Mouse (Mus musculus) induced T-regulatory cell, adult 2 months (primary cell): ENCODE measurements around the gene Paox.
"Not testable (repeated sequence)": the region's sequence is repeated elsewhere in the genome, so short reads cannot be mapped to it uniquely, and the experiment has no call there.

ENCODE experiments used
- DNase-seq: peaks from one replicate; pipeline ENCODE4 v3.0.0-alpha.2; 2012; ENCODE audit warnings: low read depth

Paox gene

DNA sequence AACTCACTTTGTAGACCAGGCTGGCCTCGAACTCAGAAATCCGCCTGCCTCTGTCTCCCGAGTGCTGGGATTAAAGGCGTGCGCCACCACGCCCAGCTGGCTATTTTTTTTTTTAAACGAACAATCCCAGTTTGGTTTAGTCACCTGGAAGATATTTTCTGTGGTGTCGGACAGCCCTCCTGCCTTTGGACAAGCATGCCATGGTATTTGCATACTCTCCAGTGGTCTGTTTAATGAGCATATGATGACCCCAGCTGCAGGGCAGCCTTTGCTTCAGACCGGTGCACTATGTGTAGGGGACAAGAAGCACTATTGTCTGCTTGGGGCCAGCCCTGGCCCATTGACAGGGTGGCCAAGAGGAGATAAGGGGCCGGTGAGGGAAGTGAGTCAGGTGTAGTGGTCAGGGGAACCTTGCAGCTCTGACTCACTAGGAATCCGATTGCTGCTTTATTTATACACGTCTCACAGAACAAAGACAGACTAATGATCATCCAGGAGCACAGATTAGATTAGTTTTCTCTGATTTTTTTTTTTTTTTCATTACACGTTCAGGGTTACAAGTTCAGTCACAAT lies 5.8 kb downstream of the Paox start:
- DNase-seq: no peak

- no peak for DNase-seq
These were observed 7.2 kb downstream of the Paox start for GRCm38 (mm10) chr7:140122765-140123164.

DNA sequence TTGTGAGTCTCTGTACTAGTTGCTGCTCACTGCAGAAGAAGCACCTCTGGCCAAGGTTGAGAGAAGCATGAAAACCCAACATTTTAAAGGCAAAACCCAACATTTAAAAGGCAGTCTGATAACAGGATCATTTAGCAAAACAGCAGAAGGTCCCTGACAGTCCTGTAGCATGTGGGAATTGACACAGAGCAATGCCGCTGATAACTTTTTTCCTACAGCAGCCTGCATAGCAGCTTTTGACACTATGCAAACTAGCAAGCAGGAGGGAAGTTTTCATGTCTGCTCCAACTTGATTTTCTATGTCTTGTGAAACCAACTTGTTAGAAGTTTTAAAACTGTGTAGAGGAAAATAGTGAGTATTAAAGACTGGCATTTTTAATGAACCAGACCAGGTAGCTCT lies 8.8 kb downstream of the Paox start:
- DNase-seq: no peak

GRCm38 (mm10) chr7:140125278-140126021 lies 9.9 kb downstream of the Paox start:
- peak; percentile 93 for DNase-seq

- DNase-seq: no peak
These were observed 10.4 kb downstream of the Paox start for GRCm38 (mm10) chr7:140126022-140126350.

- no peak for DNase-seq
These were observed 11.3 kb downstream of the Paox start for GRCm38 (mm10) chr7:140126934-140127333.

DNA sequence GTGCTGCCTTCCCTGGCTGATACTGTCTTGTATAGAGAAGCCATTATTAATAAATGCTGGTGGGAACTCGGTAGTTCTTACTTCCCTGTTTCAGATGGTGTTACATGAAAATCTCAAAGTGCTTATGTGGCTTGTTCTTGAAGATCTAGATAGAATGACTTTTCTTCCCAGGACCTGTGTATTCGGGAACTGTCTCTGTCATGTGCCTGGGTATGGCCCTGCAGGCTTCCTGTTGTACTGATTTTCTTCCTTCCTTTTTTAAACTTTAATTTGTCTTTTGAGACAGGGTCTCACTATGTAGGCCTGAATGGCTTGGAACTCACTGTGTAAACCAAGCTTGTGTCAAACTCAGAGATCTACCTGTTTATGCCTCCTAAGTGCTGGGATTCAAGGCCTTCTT lies 12.3 kb downstream of the Paox start:
- DNase-seq: no peak

DNA sequence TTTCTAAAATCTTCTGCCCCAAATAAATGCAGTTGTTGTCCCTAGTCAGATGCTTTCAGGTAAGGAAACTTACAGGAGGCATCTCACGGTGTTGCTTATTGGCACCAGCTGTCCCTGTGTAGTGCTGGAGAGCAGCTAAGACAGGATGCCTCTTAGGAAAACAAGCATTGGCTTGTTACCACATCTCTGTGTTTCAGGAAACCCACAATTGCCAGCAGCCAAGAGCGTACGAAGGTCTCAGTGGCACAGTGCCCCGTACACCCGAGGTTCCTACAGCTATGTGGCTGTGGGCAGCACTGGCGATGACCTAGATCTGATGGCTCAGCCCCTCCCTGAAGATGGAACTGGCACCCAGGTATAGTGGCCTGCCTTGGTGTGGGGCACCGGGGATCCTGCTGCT lies 16.6 kb downstream of the Paox start:
- not testable (repeated sequence) for DNase-seq

DNA sequence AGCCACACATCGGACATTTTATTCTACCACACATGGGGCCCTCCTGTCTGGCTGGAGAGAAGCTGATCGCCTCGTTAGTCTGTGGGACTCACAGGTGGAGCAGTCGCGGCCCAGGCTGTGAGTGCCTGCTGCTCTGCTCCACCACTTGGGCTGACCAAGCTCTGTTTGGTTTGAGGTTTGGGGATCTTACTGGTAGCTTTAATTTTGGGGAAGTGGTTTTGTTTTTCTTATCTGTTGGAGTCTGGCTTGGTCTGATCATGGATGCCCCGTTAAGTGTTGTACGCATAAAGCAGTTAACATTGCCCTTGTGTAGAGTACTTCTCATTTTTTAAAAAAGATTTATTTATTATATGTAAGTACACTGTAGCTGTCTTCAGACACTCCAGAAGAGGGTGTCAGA lies 18.4 kb downstream of the Paox start:
- not testable (repeated sequence) for DNase-seq

- no peak for DNase-seq
These were observed 19.6 kb downstream of the Paox start for GRCm38 (mm10) chr7:140135106-140135770.

GRCm38 (mm10) chr7:140137135-140138020 lies 21.8 kb downstream of the Paox start, which contains the start of gene Mtg1:
Gene Mtg1 (plus strand): TSS chr7:140137564.
- DNase-seq: peak; percentile 96

DNA sequence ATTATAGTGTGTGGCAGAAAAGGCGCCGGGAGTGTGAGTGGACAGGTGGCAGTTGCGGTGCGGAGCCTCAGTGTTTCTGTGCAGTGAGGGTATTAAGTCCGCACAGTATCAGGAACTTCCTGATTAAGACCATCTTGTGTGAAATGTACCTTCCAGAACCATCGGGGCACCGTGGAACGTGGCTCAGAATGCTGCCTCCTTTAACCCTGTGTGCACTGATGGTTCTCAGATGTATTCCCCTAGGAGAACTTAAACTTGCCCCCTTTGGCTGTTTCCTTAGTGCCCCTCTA lies 22.4 kb downstream of the Paox start:
- DNase-seq: no peak

GRCm38 (mm10) chr7:140141350-140141749 lies 25.8 kb downstream of the Paox start:
- DNase-seq: peak; percentile 83

GRCm38 (mm10) chr7:140144550-140144949 lies 29.0 kb downstream of the Paox start:
- DNase-seq: no peak

DNA sequence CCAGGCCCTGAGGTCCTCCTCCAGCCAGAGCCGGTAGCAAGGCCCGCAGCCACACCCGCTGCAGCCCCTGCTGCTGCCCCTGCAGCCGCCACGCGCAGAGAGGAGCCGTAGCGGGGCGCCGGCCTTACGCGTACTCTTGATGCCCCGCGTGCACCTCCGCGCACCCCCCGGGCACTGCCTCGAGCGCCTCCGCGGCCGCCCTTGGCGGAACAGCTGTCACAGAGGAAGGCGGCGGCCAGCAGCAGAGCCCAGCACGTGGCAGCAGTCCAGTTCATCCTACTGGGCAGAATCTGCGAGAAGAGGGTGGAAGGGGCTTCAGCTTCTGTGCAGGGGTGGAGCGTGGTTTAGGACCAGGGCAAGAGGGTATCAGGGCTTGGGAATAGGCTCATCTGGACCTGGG lies 37.8 kb downstream of the Paox start:
- DNase-seq: no peak

DNA sequence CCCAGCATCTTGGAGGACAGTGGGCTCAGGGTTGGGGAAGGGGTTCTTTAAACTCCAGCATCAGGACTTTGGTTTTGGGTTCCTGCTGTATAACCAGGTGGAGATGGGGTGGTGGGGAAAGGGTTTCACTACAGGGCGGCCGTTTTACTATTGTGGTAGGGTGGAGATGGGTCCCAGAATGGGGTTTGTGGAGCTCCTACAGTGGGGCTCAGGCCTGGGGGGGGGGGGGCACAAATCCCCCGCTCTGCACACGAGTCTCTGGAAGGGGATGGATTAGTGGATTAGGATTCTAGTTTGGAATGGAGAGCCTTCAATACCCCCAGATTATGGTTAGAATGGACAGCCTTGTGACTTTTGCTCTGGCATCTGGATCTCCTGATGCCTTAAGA lies 38.2 kb downstream of the Paox start:
- no peak for DNase-seq

DNA sequence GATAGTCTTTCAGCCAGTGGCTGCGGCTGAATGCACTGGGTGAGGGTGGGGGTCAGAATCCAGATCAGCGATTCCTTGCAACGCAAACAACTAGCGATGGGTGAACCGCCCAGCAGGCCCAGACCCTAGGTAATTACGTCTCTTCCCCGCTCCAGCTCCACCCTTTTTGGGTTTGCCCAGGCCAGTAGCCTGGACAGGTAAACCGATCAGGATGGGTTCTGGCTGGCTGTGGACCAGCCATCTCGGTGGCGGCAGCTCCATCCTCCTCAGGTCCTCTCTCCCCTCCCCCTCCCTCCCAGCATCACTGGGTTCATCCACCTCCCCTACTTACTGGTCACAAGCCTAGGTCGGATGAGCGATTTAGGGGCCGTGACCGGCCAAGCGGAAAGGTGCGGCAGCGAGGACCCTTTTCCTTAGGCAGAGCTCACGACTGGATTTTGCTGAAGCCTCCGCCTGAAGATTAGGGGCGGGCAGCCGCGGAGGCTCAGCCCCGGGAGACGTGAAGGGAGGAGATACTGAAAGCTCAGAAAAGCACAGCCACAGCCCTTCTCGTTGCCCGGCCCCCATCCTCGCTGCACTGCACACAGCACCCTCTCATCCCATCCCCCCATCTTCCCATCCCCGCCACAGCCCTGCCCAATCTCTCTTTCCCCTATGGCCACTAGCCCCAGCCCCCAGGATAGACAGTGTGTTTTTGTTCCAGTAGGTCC lies 38.8 kb downstream of the Paox start, which contains the start of gene Sprn:
TSS of gene Sprn (minus strand) at position 660 of the 710 bp plus-strand sequence.
- no peak for DNase-seq

- no peak for DNase-seq
These were observed 44.8 kb downstream of the Paox start for GRCm38 (mm10) chr7:140160363-140160762.

- no peak for DNase-seq
These were observed 49.1 kb downstream of the Paox start, which contains the start of gene Olfr522 for GRCm38 (mm10) chr7:140164664-140165063. Gene Olfr522 (minus strand): TSS chr7:140164764.

DNA sequence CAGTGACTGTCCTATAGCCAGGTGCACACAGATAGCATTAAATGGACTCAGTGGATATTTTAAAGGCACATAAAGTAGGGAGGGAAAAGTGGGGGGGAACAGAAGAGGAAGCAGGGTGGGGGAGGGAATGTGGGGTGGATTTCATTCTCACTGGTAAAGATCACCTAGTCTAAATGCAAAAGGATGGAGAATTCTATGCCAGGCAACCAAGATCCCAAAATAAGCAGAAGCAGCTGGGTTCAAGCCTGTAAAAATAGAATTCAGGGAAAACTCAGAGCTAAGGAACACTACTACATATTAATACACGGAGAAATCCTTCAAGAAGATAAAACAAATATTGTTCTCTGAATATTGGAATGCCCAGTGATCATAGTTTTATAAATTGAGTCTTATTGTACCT lies 52.4 kb downstream of the Paox start:
- DNase-seq: no peak

DNA sequence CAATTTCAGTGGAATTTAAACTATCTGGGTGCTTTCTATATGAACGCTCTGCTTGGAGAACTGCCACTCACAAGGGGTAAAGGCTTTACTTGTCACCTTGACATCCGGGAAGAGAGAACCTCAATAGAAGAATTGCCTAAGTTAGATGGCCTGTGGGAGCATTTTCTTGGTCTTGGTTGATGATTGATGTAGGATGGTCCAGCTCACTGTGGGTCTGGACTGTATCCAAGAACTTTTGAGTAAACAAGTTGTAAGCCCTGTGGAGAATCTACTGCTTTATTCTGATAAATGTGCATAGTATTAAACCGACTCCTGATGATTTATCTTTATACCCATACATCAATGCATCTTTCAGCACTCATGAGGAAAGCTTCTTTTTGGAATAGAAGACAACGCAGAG lies 53.8 kb downstream of the Paox start:
- DNase-seq: no peak

DNA sequence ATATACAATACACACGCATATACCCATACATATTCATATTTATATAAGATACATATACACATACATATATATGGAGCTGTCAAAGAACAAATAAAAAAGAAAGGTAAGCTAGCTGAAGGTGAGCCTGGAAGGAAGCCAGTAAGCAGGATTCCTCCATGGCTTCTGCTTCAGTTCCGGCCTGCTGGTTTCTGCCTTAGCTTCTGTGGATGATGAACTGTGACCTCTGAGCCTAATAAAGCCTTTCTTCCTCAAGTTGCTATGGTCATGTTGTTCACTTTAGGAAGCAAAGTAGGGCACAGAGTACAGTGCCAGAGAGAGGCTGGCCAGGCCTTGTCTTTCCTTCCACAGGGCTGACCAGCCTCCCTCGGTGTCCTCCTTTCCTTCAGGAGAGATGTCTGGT lies 55.3 kb downstream of the Paox start:
- no peak for DNase-seq
